Mouse (Mus musculus) midbrain, embryonic 16.5 days (tissue): Measurements from ENCODE around the gene Ndufc2. TPM values are rescaled to one million over a fixed set of nuclear protein-coding genes. Genes with fewer than 3 reads are reported as not detected.

ENCODE experiments used
- ATAC-seq: fragments of 200-750 bp; cut with Nextera tagmentation; 2 replicates; pipeline ENCODE4 v1.8.0; 2017; ENCODE audit warnings: moderate TSS enrichment
- H3K27ac ChIP-seq: fragments of 300-500 bp; sonication (generic); 2 replicates; pipeline ENCODE4 v1.5.1; 2014; ENCODE audit warnings: mild to moderate bottlenecking, low read length, mixed read lengths
- H3K27me3 ChIP-seq: fragments of 300-500 bp; sonication (generic); 2 replicates; pipeline ENCODE4 v1.6.1; 2014; ENCODE audit warnings: low read depth, low read length, mixed read lengths; ENCODE audit not compliant: control insufficient read depth, insufficient read depth
- H3K36me3 ChIP-seq: fragments of 300-500 bp; sonication (generic); 2 replicates; pipeline ENCODE4 v1.6.1; 2014; ENCODE audit warnings: mild to moderate bottlenecking, low read length, moderate library complexity, mixed read lengths; ENCODE audit not compliant: control insufficient read depth, insufficient read depth
- H3K4me1 ChIP-seq: fragments of 300-500 bp; sonication (generic); 2 replicates; pipeline ENCODE4 v1.6.1; 2014; ENCODE audit warnings: mild to moderate bottlenecking, low read length, mixed read lengths; ENCODE audit not compliant: control insufficient read depth, insufficient read depth
- H3K4me2 ChIP-seq: fragments of 300-500 bp; sonication (generic); 2 replicates; pipeline ENCODE4 v1.6.1; 2014; ENCODE audit warnings: mild to moderate bottlenecking, low read length, mixed read lengths
- H3K4me3 ChIP-seq: fragments of 300-500 bp; sonication (generic); 2 replicates; pipeline ENCODE4 v1.5.1; 2014; ENCODE audit warnings: low read depth, mild to moderate bottlenecking, low read length, moderate library complexity, mixed read lengths
- H3K9ac ChIP-seq: fragments of 300-500 bp; sonication (generic); 2 replicates; pipeline ENCODE4 v1.6.1; 2014; ENCODE audit warnings: low read depth, low read length, mixed read lengths
- H3K9me3 ChIP-seq: fragments of 300-500 bp; sonication (generic); replicated peaks from 2 replicates; pipeline ENCODE4 v1.6.1; 2014; ENCODE audit warnings: mild to moderate bottlenecking, low read length, mixed read lengths; ENCODE audit not compliant: control insufficient read depth, poor library complexity, severe bottlenecking
- WGBS: fragments of 180-500 bp; shearing (Covaris S2); extraction: QIAGEN DNeasy Blood & Tissue Kit; methylation state at CpG from one replicate; pipeline ENCODE4 v1.1.7; 2014; 5-methylcytosine and 5-hydroxymethylcytosine counted together
- polyA plus RNA-seq: library from polyadenylated mRNA; unstranded; fragments of >200 nt; fragmentation: Nextera tagmentation; extraction: Ambion mirVana; gene quantifications from 2 replicates; pipeline ENCODE4 v1.2.1, GENCODE M21; 2015

Gene Ndufc2
- 426 and 456 TPM in 2 replicates for polyA plus RNA-seq

- Histone ChIP-seq H3K27me3 (no peaks in the 10 kb centered on the region), H3K27ac (peak within 1 kb of the TSS; percentile 87), H3K4me1 (peaks cover 12% of the 10 kb centered on the region), H3K9me3 (no peaks in the 10 kb centered on the region), H3K4me3 (peak within 1 kb of the TSS; percentile 98), H3K36me3 (no peaks in the 10 kb centered on the region), H3K9ac (peak within 1 kb of the TSS; percentile 99), H3K4me2 (peak within 1 kb of the TSS; percentile 82)
- WGBS, result under 1% methylated on average over 54 of the region's 54 CpGs
- peak; percentile 97 for ATAC-seq
These were observed at the start of gene Ndufc2 for GRCm38 (mm10) chr7:97399960-97400715. TSS of gene Ndufc2 (plus strand) at chr7:97400003.

DNA sequence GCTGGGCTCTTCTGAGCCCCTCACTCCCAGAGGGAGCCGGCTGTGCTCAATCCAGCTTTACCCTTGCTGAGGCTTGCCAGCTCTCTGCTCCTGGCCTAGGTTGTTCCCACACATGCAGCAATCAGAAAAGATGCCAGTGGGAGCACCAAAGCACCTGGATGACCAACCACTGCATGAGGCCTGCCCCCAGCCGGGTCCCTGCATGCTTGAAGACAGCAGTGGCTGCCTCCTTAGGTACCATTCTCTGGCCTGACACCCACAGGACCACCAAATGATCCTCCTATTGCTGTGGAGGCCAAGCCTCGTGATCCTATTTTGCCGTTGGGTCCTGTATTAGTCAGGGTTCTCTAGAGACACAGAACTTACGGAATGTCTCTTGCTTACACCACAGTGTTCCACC is 48.9 kb upstream of the Ndufc2 start:
- ATAC-seq, result no peak
- Histone ChIP-seq H3K4me2 (no peak overlapping the region), H3K36me3 (peaks cover 5% of the 10 kb centered on the region; the same call in 1 of the 2 replicates), H3K9me3 (no peaks in the 10 kb centered on the region), H3K4me1 (no peaks in the 10 kb centered on the region), H3K9ac (no peak overlapping the region), H3K27me3 (no peaks in the 10 kb centered on the region), H3K4me3 (no peak overlapping the region), H3K27ac (no peak overlapping the region)
- WGBS, result 81% methylated on average over 5 of the region's 5 CpGs

- 84% methylated on average over 11 of the region's 11 CpGs for WGBS
- no peak for ATAC-seq
These were observed 47.9 kb upstream of the Ndufc2 start for GRCm38 (mm10) chr7:97351792-97352513.

GRCm38 (mm10) chr7:97353356-97353755 is 46.4 kb upstream of the Ndufc2 start:
- Histone ChIP-seq H3K4me1 (no peaks in the 10 kb centered on the region), H3K9me3 (no peaks in the 10 kb centered on the region), H3K4me3 (no peak overlapping the region), H3K36me3 (peaks cover 1% of the 10 kb centered on the region; the same call in 1 of the 2 replicates), H3K27me3 (no peaks in the 10 kb centered on the region), H3K9ac (no peak overlapping the region), H3K27ac (no peak overlapping the region), H3K4me2 (no peak overlapping the region)
- 90% methylated on average over 6 of the region's 6 CpGs for WGBS
- no peak for ATAC-seq

More at GRCm38 (mm10) chr7:97351792-97352513, 47.9 kb upstream of the Ndufc2 start:
- no peak overlapping the region for H3K9ac ChIP-seq
- no peaks in the 10 kb centered on the region for H3K4me1 ChIP-seq
- H3K4me2 ChIP-seq, result no peak overlapping the region
- H3K27me3 ChIP-seq, result no peaks in the 10 kb centered on the region
- H3K4me3 ChIP-seq, result no peak overlapping the region
- H3K9me3 ChIP-seq, result no peaks in the 10 kb centered on the region
- H3K36me3 ChIP-seq, result peaks cover 5% of the 10 kb centered on the region; the same call in 1 of the 2 replicates
- H3K27ac ChIP-seq, result no peak overlapping the region

DNA sequence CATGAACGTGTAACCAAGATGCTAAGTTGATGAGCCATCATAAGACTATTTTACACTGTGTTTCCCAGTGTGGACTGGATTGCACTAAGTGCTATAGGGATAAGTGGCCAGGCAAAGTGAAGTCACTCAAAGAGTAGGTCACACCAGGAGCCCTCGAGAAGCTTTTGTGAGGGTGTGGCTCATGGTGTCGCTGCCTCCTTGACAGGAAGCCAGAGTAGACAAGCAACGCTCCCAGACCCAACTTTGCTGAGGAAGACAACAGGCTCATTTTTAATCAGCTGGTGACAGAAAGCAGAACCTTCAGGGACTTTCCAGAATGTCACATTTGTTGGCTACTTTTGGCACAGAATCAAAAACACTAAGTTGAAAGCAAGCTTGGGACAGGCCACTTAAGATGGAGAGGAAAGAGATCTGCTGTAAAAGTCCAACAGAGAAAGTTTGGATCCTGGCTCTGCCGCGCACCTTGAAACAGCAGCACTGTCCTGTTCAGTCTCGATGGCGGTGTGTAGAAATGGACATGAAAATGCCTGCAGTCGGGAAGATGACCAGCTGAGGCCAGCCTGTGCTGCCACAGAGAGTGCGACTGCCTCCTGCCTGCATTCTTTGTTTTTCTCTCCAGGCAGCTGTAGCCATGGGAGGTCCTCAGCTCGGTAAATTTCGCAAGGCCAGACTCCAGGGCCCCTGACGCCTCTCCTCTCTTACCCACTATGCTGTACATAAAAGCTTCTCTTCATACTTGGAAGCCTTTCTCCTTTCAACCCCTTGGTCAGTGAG is 44.5 kb upstream of the Ndufc2 start:
- Histone ChIP-seq H3K27me3 (no peaks in the 10 kb centered on the region), H3K27ac (no peak overlapping the region), H3K9me3 (no peaks in the 10 kb centered on the region), H3K36me3 (no peaks in the 10 kb centered on the region), H3K4me3 (no peak overlapping the region), H3K4me1 (no peaks in the 10 kb centered on the region), H3K9ac (no peak overlapping the region), H3K4me2 (no peak overlapping the region)
- no peak for ATAC-seq
- 47% methylated on average over 13 of the region's 13 CpGs for WGBS

DNA sequence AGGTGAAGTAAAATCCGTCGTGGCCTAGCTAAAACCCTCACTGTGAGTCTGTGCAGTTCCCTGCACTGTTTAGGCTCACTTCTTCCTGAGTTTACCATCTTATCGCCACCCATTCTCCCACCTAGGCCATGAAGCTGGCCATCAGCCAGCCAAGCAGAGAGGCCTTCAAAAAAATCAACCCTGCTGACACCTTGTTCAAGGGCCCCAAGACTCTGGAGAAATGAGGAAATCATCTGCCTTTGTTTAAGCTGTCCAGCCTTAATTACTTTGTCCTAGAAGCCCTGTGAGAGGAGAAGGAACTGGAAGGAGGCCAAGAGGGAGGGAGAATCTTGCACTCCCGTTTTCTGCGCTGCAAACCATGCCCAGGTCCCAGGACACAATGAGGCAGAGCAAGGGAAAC is 43.5 kb upstream of the Ndufc2 start:
- no peak for ATAC-seq
- H3K4me2 ChIP-seq, result no peak overlapping the region
- WGBS, result 79% methylated on average over 5 of the region's 5 CpGs

GRCm38 (mm10) chr7:97356875-97357276 is 42.9 kb upstream of the Ndufc2 start:
- no peak overlapping the region for H3K27ac ChIP-seq
- no peak for ATAC-seq
- no peaks in the 10 kb centered on the region for H3K9me3 ChIP-seq
- H3K4me3 ChIP-seq, result no peak overlapping the region
- H3K4me1 ChIP-seq, result no peaks in the 10 kb centered on the region
- no peaks in the 10 kb centered on the region for H3K27me3 ChIP-seq
- no peak overlapping the region for H3K4me2 ChIP-seq
- WGBS, result 81% methylated on average over 5 of the region's 5 CpGs
- no peaks in the 10 kb centered on the region for H3K36me3 ChIP-seq
- no peak overlapping the region for H3K9ac ChIP-seq

More for the DNA sequence above, 43.5 kb upstream of the Ndufc2 start:
- no peak overlapping the region for H3K4me3 ChIP-seq
- H3K27me3 ChIP-seq, result no peaks in the 10 kb centered on the region
- H3K36me3 ChIP-seq, result no peaks in the 10 kb centered on the region
- H3K4me1 ChIP-seq, result no peaks in the 10 kb centered on the region
- H3K9ac ChIP-seq, result no peak overlapping the region
- H3K9me3 ChIP-seq, result no peaks in the 10 kb centered on the region
- H3K27ac ChIP-seq, result no peak overlapping the region

DNA sequence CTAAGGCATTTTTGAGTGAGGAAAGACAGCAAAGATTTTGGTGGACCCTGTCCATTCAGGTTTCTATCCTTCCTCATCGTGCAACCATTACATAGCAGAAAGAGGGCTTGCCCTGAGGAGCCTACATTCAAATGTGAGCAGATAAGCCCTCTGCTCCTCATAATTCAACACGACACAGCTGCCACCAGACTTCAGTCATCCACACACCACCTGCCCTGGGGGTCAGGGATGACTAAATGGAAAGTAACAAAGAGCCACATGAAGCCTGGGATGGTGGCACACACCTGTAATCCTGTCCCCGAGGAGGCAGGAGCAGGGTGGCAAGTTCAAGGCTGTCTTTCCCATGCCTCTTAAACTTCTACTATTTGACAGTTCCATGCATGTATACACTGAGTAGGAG is 42.0 kb upstream of the Ndufc2 start:
- H3K9me3 ChIP-seq, result no peaks in the 10 kb centered on the region
- no peak overlapping the region for H3K4me2 ChIP-seq
- H3K36me3 ChIP-seq, result no peaks in the 10 kb centered on the region
- no peak for ATAC-seq
- 77% methylated on average over 3 of the region's 3 CpGs for WGBS
- no peak overlapping the region for H3K4me3 ChIP-seq
- H3K9ac ChIP-seq, result no peak overlapping the region
- no peaks in the 10 kb centered on the region for H3K27me3 ChIP-seq
- H3K4me1 ChIP-seq, result no peaks in the 10 kb centered on the region
- no peak overlapping the region for H3K27ac ChIP-seq
